Mouse (Mus musculus) E14TG2a.4 (cell line): ENCODE results near the gene Mcoln2.

Experiments
- CTCF ChIP-seq: conservative IDR thresholded peaks from 2 replicates; pipeline ENCODE4 v1.5.1; 2014; ENCODE audit warnings: low read length
- POU5F1 ChIP-seq: IDR thresholded peaks from 2 replicates; pipeline ENCODE4 v1.6.1; 2014; ENCODE audit warnings: low read length, borderline replicate concordance

DNA sequence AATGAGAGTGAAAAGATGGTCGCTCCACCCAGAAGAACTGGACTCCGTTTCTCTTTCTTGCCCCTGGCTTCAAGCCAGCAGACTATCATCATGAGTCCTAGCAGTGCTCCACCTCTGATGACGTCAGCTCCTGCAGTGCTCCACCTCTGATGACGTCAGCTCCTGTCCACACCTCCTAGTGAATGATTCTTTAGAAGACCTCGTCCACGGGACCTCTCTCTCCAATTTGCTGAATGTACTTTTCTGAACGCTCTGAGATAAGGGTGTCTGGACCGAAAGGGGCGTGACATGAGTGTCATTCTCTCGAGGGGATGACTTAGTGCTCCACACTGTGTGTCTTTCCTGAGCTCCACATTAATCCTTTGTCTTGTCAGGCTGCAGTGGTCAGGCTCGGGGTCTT lies 55.7 kb downstream of the Mcoln2 start:
- TF ChIP-seq CTCF = no peak
- no peak for TF ChIP-seq POU5F1
